Mouse (Mus musculus): ENCODE measurements at regions not wholly inside any gene's neighbourhood (a gene's known extent, or its start where the extent isn't known, plus 50 kb on each side); places are given as distances from the start of the nearest gene placed in this dataset.

- no peak overlapping the region for H3K4me2 ChIP-seq (replicated peaks; ENCODE audit: low read depth, low read length, severe bottlenecking)
- 87% methylated on average over 9 of the region's 9 CpGs for WGBS
- no peak for TF ChIP-seq POLR2A (IDR thresholded peaks at IDR 0.05; ENCODE audit: borderline replicate concordance, extremely low read depth, insufficient read depth, insufficient read length)
- H3K36me3 ChIP-seq (ENCODE audit: control insufficient read depth, insufficient read depth, low read length), result no peaks in the 10 kb centered on the region
- no peak overlapping the region for H3K4me3 ChIP-seq (replicated peaks; ENCODE audit: low read length)
- DNase-seq (ENCODE audit: low spot score) (no peak), ATAC-seq (ENCODE audit: low FRiP score, low read depth) (no peak)
- no peak overlapping the region for H3K9ac ChIP-seq (ENCODE audit: low read depth, low read length, severe bottlenecking)
- no peaks in the 10 kb centered on the region for H3K4me1 ChIP-seq (ENCODE audit: control insufficient read depth, insufficient read depth, low read length)
- H3K27me3 ChIP-seq (ENCODE audit: control insufficient read depth, insufficient read depth, low read length), result no peaks in the 10 kb centered on the region
- H3K9me3 ChIP-seq (ENCODE audit: control insufficient read depth, low read length), result no peaks in the 10 kb centered on the region
- no peak overlapping the region for H3K27ac ChIP-seq (replicated peaks; ENCODE audit: low read depth, low read length)
Observed at GRCm38 (mm10) chr10:9044746-9045370, 159.0 kb upstream of the Sash1 start.

DNA sequence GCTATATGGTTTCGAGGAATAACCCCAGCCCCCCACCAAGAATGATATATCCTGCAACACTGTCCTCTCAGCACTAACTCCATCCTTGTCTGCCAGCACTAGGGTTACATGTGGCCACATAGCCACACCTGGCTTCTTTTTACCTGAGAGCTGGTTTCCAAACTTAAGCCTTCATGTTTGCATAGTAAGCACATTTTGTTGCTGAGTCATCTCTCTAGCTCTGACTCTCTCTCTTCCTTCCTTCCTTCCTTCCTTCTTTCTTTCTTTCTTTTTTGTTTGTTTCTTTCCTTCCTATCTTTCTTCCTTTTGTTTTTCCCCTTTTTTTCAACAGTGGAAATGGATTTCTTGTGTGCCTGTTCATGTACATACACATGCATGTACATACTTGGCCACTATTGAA lies 157.6 kb upstream of the Sash1 start:
- no peak for DNase-seq (ENCODE audit: low spot score)

GRCm38 (mm10) chr10:9030486-9030885 lies 144.6 kb upstream of the Sash1 start:
- H3K36me3 ChIP-seq (ENCODE audit: control insufficient read depth, insufficient read depth, low read length), result no peaks in the 10 kb centered on the region
- 89% methylated on average over 6 of the region's 6 CpGs for WGBS
- no peak for TF ChIP-seq POLR2A (IDR thresholded peaks at IDR 0.05; ENCODE audit: borderline replicate concordance, extremely low read depth, insufficient read depth, insufficient read length)
- ATAC-seq (ENCODE audit: low FRiP score, low read depth) (no peak), DNase-seq (ENCODE audit: low spot score) (no peak)
- no peaks in the 10 kb centered on the region for H3K4me1 ChIP-seq (ENCODE audit: control insufficient read depth, insufficient read depth, low read length)
- H3K27ac ChIP-seq (replicated peaks; ENCODE audit: low read depth, low read length), result no peak overlapping the region
- H3K4me3 ChIP-seq (replicated peaks; ENCODE audit: low read length), result no peak overlapping the region
- no peak overlapping the region for H3K9ac ChIP-seq (ENCODE audit: low read depth, low read length, severe bottlenecking)
- no peaks in the 10 kb centered on the region for H3K27me3 ChIP-seq (ENCODE audit: control insufficient read depth, insufficient read depth, low read length)
- no peaks in the 10 kb centered on the region for H3K9me3 ChIP-seq (ENCODE audit: control insufficient read depth, low read length)
- H3K4me2 ChIP-seq (replicated peaks; ENCODE audit: low read depth, low read length, severe bottlenecking), result no peak overlapping the region

More for the DNA sequence above, 157.6 kb upstream of the Sash1 start:
- no peak overlapping the region for H3K27ac ChIP-seq (replicated peaks; ENCODE audit: low read depth, low read length)
- H3K4me1 ChIP-seq (ENCODE audit: control insufficient read depth, insufficient read depth, low read length), result no peaks in the 10 kb centered on the region
- no peak overlapping the region for H3K9ac ChIP-seq (ENCODE audit: low read depth, low read length, severe bottlenecking)
- H3K36me3 ChIP-seq (ENCODE audit: control insufficient read depth, insufficient read depth, low read length), result no peaks in the 10 kb centered on the region
- no peaks in the 10 kb centered on the region for H3K9me3 ChIP-seq (ENCODE audit: control insufficient read depth, low read length)
- no peak overlapping the region for H3K4me2 ChIP-seq (replicated peaks; ENCODE audit: low read depth, low read length, severe bottlenecking)
- no peak for TF ChIP-seq POLR2A (IDR thresholded peaks at IDR 0.05; ENCODE audit: borderline replicate concordance, extremely low read depth, insufficient read depth, insufficient read length)
- H3K4me3 ChIP-seq (replicated peaks; ENCODE audit: low read length), result no peak overlapping the region
- no peaks in the 10 kb centered on the region for H3K27me3 ChIP-seq (ENCODE audit: control insufficient read depth, insufficient read depth, low read length)
- WGBS, result 85% methylated on average over 1 of the region's 1 CpGs
- ATAC-seq (ENCODE audit: low FRiP score, low read depth), result no peak

DNA sequence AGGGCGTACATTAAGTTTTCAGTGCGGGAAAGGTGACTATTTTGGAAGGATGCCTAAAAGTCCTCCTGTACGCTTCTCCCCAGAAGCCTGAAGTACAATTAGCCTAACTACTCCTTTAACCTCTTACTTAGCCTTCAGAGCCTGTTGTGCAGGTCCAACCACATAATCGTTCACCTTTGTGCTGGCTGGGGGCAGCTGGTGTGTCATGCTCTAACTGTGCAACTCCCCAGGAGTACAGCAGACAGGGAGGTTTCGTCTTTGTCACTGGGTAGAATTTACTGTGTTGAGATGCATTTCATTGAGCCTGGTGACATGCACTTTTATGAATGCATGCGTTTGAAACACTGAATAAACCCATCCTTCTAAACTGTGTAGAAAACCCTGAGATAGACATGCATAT lies 143.6 kb upstream of the Sash1 start:
- DNase-seq (ENCODE audit: low spot score) (no peak), ATAC-seq (ENCODE audit: low FRiP score, low read depth) (no peak)
- Histone ChIP-seq H3K9me3 (ENCODE audit: control insufficient read depth, low read length) (no peaks in the 10 kb centered on the region), H3K9ac (ENCODE audit: low read depth, low read length, severe bottlenecking) (no peak overlapping the region), H3K4me3 (replicated peaks; ENCODE audit: low read length) (no peak overlapping the region), H3K4me1 (ENCODE audit: control insufficient read depth, insufficient read depth, low read length) (no peaks in the 10 kb centered on the region), H3K27me3 (ENCODE audit: control insufficient read depth, insufficient read depth, low read length) (no peaks in the 10 kb centered on the region), H3K4me2 (replicated peaks; ENCODE audit: low read depth, low read length, severe bottlenecking) (no peak overlapping the region), H3K36me3 (ENCODE audit: control insufficient read depth, insufficient read depth, low read length) (no peaks in the 10 kb centered on the region), H3K27ac (replicated peaks; ENCODE audit: low read depth, low read length) (no peak overlapping the region)
- WGBS, result 46% methylated on average over 6 of the region's 6 CpGs
- TF ChIP-seq POLR2A (IDR thresholded peaks at IDR 0.05; ENCODE audit: borderline replicate concordance, extremely low read depth, insufficient read depth, insufficient read length), result no peak

DNA sequence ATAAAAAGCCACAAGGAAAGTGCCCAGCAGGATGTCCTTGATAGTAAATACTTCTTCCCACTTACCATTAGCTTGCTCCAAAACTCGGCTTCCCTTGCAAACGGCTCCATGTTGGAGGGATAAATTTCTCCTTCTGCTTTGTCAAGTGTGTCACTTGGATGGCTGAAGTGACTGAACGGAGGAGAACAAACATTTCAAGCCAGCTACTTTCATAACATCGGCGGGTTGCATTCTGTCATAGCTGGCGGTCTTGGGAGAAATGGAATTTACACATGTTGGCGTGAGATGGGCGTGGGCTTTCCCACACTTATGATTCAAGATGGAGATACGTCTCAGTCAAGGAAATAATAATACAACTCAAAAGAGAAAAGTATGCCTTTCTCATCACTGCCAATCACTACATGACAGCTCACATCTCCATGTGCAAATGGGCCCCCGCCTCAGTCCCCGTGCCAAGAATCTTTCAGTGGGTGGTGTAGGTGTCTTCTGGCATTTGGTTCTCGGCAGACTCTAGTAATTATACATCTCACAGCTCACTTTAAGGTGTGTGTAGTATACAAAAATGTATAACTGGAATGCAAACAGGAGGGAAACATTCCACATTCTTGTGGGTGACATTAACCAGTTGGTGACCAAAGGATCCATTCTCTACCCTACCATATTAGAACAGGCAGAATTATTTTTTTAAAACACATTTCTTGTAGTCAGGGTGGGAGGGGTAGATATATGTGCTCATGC lies 141.4 kb upstream of the Sash1 start:
- Histone ChIP-seq H3K4me1 (ENCODE audit: control insufficient read depth, insufficient read depth, low read length) (no peaks in the 10 kb centered on the region), H3K27ac (replicated peaks; ENCODE audit: low read depth, low read length) (no peak overlapping the region), H3K4me2 (replicated peaks; ENCODE audit: low read depth, low read length, severe bottlenecking) (no peak overlapping the region), H3K9me3 (ENCODE audit: control insufficient read depth, low read length) (no peaks in the 10 kb centered on the region), H3K9ac (ENCODE audit: low read depth, low read length, severe bottlenecking) (no peak overlapping the region), H3K4me3 (replicated peaks; ENCODE audit: low read length) (no peak overlapping the region), H3K27me3 (ENCODE audit: control insufficient read depth, insufficient read depth, low read length) (no peaks in the 10 kb centered on the region), H3K36me3 (ENCODE audit: control insufficient read depth, insufficient read depth, low read length) (no peaks in the 10 kb centered on the region)
- no peak for TF ChIP-seq POLR2A (IDR thresholded peaks at IDR 0.05; ENCODE audit: borderline replicate concordance, extremely low read depth, insufficient read depth, insufficient read length)
- DNase-seq (ENCODE audit: low spot score) (no peak), ATAC-seq (ENCODE audit: low FRiP score, low read depth) (no peak)
- 76% methylated on average over 12 of the region's 12 CpGs for WGBS
